Mouse (Mus musculus) fibroblast of lung, adult 2 months (primary cell): ENCODE data around the gene Fezf1.

Experiments used
- DNase-seq: peaks from one replicate; pipeline ENCODE4 v3.0.0-alpha.2; 2011; ENCODE audit warnings: low read depth

Gene Fezf1

DNA sequence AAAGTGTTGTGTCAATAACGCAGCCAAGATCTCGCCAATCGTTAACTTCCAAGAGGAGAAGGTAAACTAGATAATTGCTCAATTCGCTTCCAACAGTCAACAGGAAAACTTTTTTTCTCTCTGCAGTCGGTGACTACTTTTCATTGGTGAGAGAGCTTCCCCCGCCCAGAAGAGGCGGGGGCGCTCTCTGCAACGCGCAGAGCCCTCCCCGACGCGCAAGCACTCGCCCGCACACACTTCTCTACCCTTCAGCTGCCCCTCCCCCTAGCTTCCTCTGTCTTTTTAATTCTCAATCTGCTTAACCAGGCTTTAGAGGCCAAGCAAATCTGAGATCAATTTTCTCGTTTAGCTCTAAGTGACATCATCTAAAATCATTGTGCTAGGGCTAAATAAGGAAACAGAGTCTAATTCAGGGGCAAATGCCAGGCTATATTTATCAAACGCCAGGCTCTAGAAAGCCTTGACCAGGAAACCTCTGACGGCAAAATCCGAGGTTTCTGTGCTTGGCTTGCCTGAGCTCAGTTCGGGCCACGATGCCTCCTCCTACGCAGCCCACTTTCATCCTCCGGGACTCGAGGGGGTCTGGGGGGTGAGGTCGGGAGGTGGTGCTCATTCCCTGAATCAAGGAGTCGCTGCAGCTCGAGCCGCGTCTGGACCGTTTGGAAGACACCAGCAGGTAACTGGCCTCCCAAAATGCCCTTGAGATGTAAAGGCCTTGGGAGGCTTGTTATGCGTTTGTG lies at the start of gene Fezf1:
Gene Fezf1 (minus strand): TSS at position 50 of the 740 bp plus-strand sequence.
- DNase-seq: no peak

- no peak for DNase-seq
These were observed 46.5 kb upstream of the Fezf1 start for GRCm38 (mm10) chr6:23294685-23295084.

DNA sequence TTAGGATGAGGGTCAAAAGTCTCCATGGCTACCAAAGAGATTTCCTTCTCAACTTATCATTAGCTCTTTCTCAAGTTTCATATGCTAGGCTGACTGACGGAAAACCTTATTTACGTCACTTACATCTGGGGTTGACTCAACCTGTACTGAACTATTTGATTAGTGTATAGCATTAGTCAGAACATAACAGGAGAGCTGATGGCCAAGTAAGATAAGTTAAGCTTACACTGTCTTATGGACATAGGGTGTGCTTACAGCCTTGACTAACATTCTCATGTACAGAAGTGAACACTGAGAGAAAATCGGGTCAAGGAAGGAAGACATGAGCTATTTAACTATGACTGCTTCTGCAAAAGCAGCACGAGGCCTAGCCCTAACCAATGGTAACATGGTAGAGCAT lies 40.6 kb upstream of the Fezf1 start:
- DNase-seq: no peak

DNA sequence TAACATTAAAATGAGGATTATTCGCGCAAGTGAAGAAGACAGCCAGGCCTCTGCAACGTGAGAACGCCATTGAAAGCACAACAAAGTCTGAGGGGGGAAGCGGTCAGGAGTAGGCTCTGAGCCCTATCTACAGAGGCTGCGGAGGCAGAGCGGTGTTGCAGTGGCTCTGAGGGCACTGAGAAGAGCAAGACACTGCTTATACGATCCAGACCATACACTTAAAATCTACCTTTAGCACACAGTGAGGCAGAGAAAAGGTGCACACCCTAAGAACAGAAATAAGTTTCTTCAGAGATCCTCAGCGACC lies 33.3 kb upstream of the Fezf1 start:
- DNase-seq: no peak

- DNase-seq: no peak
These were observed 32.8 kb upstream of the Fezf1 start for GRCm38 (mm10) chr6:23280811-23281513.

- DNase-seq: no peak
These were observed 25.3 kb upstream of the Fezf1 start for GRCm38 (mm10) chr6:23273483-23273882.

- no peak for DNase-seq
These were observed 24.8 kb upstream of the Fezf1 start for GRCm38 (mm10) chr6:23272979-23273378.

DNA sequence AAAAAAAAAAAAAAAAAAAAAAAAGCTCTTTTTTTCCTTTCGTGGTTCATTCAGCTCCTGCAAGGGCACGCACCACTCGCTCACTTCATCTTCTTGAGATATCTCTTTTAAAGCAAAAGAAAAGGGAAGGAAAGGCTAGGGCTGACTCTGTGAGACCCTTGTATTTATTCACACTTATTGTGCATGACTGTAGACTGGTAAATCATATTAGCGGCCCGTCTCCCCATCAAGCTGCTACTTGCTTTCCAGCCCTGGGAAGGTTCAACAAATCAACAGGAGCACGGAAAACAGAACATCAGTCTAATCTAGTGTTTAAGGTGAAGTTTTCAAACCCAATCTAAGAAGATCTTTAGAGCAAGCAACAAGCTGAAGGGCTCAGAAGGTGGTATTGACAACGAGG lies 24.4 kb upstream of the Fezf1 start:
- DNase-seq: no peak

DNA sequence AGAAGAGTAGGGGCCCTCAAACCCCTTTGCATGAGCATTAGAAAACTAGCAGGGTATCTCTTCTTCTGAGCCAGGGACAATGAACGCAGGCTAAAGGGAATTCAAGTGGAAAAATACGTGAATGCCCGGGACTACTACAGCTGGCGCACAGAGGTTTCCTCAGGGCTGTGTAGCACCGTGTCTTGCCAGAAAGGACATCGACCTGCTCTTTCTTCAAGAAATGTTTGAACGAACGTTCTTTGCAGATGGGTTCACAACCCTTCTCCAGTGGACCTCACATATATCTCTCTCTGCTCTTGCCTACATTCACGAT lies 12.5 kb upstream of the Fezf1 start:
- DNase-seq: no peak

DNA sequence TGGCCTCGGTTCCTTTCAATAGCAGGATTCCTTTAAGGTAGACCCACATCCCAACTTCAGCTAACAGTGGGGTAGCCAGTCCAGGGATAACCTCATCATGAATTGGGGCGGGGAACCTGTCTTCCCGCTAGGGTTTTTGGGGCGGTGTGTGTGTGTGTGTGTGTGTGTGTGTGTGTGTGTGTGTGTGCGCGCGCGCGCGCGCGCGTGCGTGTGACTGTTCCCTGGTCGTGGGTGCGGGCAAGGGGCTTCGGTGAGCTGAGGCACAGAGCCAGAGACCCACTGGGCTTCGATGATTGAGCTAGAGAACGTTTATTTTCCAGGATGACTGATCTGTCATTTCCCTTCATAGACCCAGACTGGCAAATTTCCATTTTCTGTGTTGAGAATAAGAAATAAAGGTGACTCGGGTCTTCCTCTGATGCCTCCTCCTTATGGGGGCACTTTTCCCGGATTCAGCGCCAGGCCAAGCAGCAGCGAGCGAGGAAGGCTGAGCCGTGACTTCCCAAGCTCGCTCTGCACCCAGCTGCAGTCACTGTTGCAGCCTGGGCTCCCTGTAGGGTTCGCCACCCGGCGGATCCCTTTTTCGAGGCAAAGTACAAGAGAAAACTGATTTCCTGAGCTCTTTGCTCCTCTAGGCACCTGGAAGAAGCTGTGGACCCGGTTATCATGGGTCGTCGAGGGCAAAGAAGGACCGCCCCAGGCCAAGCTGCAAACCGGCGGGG lies 12.0 kb upstream of the Fezf1 start:
- no peak for DNase-seq

GRCm38 (mm10) chr6:23257981-23258380 lies 9.8 kb upstream of the Fezf1 start:
- no peak for DNase-seq

DNA sequence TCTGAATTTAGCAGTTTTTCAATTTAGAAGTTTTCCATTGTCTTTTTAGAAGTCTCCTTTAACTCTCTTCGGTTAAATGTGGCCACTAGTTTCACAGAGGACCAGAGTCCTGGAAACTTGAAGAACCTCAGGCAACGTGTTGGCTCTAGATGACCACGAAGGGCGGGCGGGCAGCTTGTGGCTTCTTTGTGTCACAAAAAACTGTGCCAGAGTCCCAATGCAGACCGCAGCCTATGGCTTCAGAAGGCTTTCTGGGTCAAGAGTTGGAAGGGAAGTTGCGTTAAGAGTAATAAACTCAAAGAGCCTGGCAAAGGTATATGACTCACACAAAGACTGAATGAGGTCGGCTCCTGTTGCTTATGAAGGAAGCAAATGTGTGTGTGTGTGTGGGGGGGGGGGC lies 7.0 kb upstream of the Fezf1 start:
- no peak for DNase-seq

- DNase-seq: no peak
These were observed 6.5 kb upstream of the Fezf1 start for GRCm38 (mm10) chr6:23254644-23255043.

DNA sequence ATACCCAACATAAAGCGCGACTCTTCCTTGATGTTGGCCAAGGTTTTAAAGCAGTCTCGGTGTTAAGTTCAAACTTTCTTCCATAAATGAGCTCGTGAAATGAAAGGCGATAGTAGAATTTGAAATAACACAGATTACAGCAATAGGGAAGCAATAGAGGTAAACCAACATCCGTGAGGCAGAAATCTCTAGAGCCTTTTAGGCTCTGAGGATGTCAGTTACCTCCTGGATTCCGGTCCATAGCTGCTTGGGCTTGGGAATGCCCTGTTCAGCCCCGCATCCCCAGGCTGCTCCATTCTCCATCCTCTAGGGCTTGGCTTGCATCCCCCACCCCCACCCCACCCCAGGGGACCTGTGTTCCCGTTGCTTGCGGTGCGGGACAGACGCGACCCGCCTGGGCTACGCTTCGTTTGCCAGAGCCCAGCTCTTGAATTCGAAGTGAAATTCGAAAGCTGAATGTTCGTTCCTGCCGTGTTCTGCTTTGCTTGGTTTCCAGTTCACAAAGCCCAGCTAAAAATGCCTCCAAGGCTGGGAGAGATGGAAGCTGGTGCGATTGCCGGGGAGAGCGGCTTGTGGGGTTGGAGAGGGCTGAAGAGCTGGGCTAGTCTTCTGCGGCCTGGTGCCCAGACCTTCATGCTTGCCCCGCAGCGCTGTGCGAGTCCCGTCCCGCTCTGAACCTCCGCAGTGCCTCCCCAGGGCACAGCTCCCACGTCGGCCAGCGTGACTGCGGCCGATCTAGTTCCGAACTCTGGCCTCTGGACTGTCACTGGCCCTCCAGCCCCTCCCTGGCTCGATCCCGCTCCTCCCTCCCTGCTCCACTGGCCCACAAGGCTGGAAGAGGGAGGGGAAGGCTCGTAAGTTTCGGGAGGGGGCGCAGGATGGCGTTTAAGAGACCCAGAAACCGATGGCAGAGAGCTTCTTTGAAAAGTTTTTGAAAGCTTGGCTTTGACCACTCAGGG lies 5.5 kb upstream of the Fezf1 start:
- DNase-seq: no peak

DNA sequence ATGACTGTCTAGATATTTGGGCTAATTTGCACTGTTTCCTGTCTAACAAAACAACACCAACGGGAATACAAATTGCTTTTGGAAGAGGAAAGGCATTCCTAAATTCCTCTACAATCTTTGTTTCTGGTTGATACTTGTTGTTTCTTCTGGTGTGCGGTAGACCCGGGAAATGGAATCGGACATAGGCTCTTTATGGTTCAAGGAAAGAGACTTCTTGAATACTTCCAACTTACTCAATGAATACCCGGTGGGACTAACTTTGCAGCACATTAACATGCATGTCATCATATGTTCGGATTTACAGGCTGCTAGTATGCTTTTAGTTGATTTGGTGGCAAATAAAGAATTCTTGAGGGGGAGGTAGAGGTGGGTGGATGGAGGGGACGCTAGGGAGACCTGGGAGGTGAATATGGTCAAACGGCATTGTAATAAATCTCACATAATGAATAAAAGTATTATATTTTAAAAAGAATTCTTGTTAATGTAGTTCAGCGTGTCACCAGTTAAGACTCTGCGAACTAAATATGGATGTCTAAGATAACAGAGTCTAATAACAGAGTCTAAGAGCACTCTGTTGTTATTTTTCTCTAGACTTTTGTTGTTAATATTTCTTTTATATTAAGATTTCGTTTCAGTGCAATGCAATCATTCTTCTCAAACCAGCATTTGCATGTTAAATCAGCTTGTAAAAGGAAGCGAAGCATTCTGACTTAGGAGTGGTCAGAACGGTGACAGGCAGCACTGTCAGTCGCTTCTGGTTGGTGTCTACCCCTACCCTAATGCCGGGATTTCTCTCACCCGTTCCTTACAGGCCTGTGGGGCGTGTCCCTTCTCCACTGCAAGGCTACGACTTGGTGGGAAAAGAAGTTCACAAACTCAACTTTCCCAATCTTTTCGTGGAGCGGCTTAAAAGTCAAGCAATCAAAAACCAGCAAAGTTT lies 4.3 kb upstream of the Fezf1 start:
- no peak for DNase-seq

DNA sequence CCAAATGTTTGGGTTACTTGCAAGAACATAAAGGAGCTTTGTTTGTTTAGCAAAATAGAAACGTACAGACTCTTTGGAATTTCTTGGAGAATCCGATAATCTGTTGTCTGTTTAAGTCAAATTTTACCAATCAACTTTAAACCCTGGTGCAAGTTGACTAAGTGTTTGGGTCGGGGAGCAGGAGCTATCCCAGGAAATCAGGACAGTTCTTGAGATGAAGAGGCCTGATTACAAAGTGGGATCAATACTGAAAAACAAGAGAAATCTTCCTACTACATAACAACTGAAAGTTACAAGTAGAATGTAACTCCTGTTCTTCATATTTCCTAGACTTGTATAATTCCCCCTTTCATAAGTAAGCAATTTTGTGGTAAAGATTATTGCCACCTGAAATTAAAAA lies 3.3 kb upstream of the Fezf1 start:
- DNase-seq: no peak

GRCm38 (mm10) chr6:23250288-23250955 lies 2.3 kb upstream of the Fezf1 start:
- no peak for DNase-seq

GRCm38 (mm10) chr6:23249616-23250287 lies 1.6 kb upstream of the Fezf1 start:
- DNase-seq: no peak

DNA sequence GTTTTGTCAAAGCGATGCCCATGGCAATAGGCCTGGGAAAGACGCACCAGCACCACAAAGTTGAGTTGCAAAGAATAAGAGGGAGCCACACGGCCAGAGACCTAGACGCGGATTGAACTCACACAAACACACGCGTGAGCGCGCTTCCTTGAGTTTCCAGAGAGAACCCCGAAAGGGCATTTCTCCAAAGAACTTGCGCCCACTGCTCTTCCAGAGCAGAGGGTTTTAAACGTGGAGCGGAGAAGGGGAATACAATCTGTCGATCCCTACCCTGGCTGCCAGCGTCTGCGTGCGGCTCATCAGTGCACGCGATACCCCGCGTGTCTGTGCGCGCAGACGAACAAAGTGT lies 865 bp upstream of the Fezf1 start:
- DNase-seq: no peak
